In the genomic region with DNA sequence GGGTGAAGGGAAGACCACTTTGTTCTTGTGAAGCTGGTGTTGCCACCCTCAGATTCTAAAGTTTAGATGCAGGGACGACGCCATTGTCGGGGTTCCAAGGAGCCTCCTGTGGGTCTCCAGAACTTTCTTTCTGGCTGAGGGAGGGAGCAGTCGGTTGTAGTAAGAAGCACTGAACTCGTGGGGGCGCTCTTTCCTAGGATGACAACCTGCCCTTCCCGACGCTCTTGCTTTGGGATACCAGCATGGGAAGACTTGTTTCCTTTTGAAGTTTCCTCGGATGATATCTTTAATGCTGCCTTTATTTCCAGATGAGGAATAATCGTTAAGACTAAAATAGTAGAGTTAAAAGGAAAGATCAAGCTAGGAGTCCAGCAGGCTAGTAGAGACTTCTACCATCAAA, we compare ENCODE assay signal across 12 mouse cellular contexts. TPM values are rescaled to one million over a fixed set of nuclear protein-coding genes. Genes with fewer than 3 reads are reported as not detected.
"Had no signal": no experiment of that assay in that cellular context is flagged by ENCODE, and none has a peak within 500 bp of the region (broad histone marks: within the 10 kb centered on the region; RNA-seq: fewer than 3 reads in every experiment).

A gene (minus strand): TSS at position 101 of the 400 bp plus-strand sequence.

RNA-seq across cellular contexts. Expression of the gene that starts here (rescaled TPM):
- total RNA-seq: megakaryocyte, adult 5-6 weeks; monocyte, adult 5-6 weeks; neutrophil, adult 5-6 weeks had no signal
- polyA plus RNA-seq: kidney, embryonic 14.5 days; limb, embryonic 10.5 days; liver, embryonic 12.5 days; liver, embryonic 16.5 days; lung, embryonic 15.5 days; midbrain, embryonic 11.5 days; midbrain, embryonic 15.5 days; neural tube, embryonic 12.5 days; stomach, embryonic 15.5 days had no signal
